Mouse (Mus musculus): ENCODE data around the gene Zfp219. TPM values are rescaled to one million over a fixed set of nuclear protein-coding genes. Genes with fewer than 3 reads are reported as not detected.
"Not testable (repeated sequence)": the region's sequence is repeated elsewhere in the genome, so short reads cannot be mapped to it uniquely, and the experiment has no call there.

The Zfp219 gene
- polyA plus RNA-seq (2012; rRNA removed) = 65.7 and 74.2 TPM in 2 replicates

- peak; percentile 78 for DNase-seq (ENCODE audit: low read depth)
Measured at GRCm38 (mm10) chr14:52020486-52021137, at the start of gene Zfp219. Gene Zfp219 (minus strand): TSS chr14:52020733.

- no peak for DNase-seq (ENCODE audit: low read depth)
Measured at GRCm38 (mm10) chr14:52066135-52066534, 45.6 kb upstream of the Zfp219 start.

DNA sequence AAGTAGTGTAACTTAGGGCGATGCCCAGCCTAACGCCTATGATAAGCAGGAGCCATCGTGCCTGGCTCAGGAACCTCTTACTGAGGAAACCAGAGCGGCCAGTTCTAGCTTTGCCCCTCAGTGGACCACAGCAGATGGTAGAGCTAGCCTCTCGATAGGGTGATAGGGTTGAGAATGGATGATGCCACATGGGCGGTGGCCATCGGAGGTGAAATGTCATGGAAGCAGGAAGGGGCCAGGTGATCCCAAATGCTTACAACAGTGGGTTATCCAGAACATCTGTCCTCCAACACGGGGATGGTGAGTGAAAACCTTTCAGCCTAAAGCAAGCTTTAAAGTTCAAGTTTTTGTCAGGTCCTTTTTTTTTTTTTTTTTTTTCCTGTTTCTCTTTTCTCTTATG lies 41.3 kb upstream of the Zfp219 start:
- DNase-seq (ENCODE audit: low read depth) = no peak

- no peak for DNase-seq (ENCODE audit: low read depth)
Measured at GRCm38 (mm10) chr14:52060800-52061199, 40.3 kb upstream of the Zfp219 start.

- no peak for DNase-seq (ENCODE audit: low read depth)
Measured at GRCm38 (mm10) chr14:52059982-52060381, 39.4 kb upstream of the Zfp219 start.

- DNase-seq (ENCODE audit: low read depth) = not testable (repeated sequence)
Measured at GRCm38 (mm10) chr14:52052720-52053119, 32.2 kb upstream of the Zfp219 start.

DNA sequence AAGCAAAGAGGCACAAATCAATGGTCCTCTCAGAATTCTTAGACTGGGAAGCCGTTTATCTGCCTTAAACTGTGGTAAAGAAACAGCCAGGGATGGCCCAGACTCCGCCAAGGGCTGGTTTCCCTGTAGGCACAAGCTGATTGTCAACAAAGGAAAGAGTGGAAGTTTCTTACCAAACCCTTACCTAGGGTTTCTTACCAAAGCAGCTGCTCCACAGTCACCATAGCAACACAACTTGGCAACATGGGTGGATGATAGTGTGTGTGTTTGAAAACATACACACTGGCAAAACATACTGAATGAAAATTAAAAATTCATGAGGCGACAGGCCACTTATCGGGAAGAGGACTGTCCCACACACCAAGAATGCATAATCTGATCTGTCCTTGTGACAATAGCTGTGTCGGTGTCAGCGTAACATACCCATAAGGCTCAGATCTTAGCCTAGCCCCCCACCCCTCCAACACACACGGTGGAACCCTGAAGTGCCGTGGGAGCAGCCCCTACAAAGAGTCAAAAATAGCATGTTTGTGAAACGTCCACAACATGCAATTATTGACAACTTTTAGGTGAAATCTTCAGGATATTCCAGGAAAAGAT lies 25.5 kb upstream of the Zfp219 start:
- no peak for DNase-seq (ENCODE audit: low read depth)

- DNase-seq (ENCODE audit: low read depth) = no peak
Measured at GRCm38 (mm10) chr14:52044901-52045678, 24.6 kb upstream of the Zfp219 start.

DNA sequence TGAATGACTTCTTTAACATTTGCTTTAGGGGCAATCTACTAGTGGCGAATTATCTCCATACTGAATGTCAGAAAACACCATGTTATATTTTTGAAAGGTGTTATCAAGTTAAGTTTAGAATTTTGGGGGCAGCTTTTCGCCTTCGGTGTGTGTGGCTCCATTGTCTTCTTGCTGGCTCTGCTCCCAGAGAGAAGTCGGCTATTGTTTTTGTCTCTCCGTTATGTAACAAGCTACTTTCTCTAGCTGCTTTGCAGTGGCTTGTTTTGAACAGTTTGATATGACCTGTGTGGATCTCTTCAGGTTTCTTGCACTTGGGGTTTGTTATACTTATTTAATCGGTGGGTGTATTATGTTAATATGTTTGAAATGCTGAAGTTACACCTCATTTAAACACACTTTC lies 22.9 kb upstream of the Zfp219 start:
- DNase-seq (ENCODE audit: low read depth) = no peak

GRCm38 (mm10) chr14:52042359-52042758 lies 21.8 kb upstream of the Zfp219 start, which contains the start of gene Olfr221:
Gene Olfr221 (minus strand): TSS chr14:52042459.
- DNase-seq (ENCODE audit: low read depth) = not testable (repeated sequence)

- DNase-seq (ENCODE audit: low read depth) = no peak
Measured at GRCm38 (mm10) chr14:52039332-52039731, 18.8 kb upstream of the Zfp219 start.

DNA sequence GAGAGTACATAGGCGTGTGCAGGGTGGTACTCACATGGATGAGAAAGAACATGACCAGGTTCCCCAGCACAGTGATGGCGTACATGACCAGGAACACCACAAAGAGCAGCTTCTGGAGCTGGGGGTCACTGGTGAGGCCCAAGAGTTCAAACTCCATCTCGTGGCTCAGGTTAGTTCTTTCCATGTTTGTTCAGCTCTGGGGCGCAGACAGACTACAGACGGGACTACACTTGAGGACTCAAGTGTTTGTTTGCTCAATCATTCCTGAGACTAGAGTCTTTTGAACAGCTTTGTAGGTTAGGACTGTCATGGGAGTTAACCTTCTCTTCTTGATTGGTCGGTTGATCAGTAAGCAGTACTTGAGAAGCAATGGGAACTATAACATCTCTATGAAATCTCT lies 15.4 kb upstream of the Zfp219 start:
- no peak for DNase-seq (ENCODE audit: low read depth)

- DNase-seq (ENCODE audit: low read depth) = no peak
Measured at GRCm38 (mm10) chr14:52026342-52026741, 5.8 kb upstream of the Zfp219 start.

GRCm38 (mm10) chr14:52024133-52024532 lies 3.6 kb upstream of the Zfp219 start:
- no peak for DNase-seq (ENCODE audit: low read depth)

- DNase-seq (ENCODE audit: low read depth) = no peak
Measured at GRCm38 (mm10) chr14:52022709-52023459, 2.4 kb upstream of the Zfp219 start.

DNA sequence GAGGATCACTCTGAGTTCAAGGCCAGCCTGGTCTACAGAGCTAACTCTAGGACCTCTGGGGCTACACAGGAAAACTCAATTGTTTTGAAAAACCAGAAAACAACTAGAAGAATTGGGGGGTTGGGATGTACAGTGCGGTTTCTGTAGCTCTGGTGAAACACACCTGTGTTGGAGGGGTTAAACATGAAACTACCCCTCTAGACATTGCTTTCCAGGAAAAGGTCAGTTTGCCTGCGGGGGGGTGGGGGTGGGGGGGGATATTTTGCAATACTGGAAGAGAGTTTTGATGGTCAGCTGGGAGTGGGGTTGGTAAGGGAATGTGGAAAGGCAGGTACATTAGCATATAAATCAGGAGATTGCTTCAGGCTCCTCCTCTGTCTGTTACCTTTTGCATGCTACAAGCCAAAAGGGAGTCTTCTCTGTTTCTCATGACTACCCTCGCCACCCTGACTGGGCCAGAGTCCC lies 1.7 kb upstream of the Zfp219 start:
- no peak for DNase-seq (ENCODE audit: low read depth)

- no peak for DNase-seq (ENCODE audit: low read depth)
Measured at GRCm38 (mm10) chr14:52021568-52022212, 1.2 kb upstream of the Zfp219 start.

GRCm38 (mm10) chr14:52021138-52021529 lies 601 bp upstream of the Zfp219 start:
- DNase-seq (ENCODE audit: low read depth) = no peak

DNA sequence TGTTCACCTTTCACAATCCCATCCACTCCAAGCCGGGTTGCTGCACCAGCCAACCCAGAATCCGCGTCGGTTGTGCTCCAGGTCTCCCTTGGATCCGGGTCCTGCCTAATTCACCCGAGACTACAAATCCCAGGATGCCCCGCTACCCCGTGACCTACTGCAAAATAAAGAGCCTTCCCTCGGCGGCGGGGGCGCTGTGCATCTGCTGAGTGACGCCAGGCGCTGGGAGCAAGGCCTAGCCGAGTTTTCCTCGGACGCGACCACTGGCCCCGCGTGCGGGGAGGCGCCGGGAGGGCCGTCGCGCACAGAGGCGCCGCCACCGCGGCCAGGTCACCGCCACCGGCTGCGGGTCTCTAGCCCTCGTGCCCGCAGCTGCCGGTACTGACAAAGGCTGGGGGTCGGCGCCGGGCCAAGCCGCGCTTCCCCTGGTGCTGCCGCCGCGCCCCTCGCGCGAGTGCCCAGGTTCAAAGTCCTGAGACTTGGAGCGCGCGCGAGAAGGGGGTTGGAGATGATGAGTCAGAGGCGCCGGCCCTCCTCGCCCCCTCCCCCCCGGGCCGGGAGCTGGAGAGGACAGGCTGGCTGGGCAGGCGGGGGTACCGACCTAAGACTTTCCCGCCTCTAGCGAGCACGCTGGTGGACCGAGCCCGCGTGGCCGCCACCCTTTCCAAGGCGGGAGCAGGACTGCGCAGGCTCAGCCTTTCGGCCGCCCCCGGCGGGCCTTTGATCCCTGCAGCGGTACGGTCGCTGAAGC lies 768 bp downstream of the Zfp219 start:
- DNase-seq (ENCODE audit: low read depth) = no peak

GRCm38 (mm10) chr14:52019051-52019589 lies 1.4 kb downstream of the Zfp219 start:
- DNase-seq (ENCODE audit: low read depth) = no peak
